Mouse (Mus musculus): ENCODE data around the gene Rabgap1l. TPM values are rescaled to one million over a fixed set of nuclear protein-coding genes. Genes with fewer than 3 reads are reported as not detected.

Gene Rabgap1l
- total and polyA plus RNA-seq, 3 experiments: 12.9 to 325 (median 302) TPM

GRCm38 (mm10) chr1:160785681-160786225 is 7.3 kb downstream of the Rabgap1l start:
- Histone ChIP-seq H3K4me3 (ENCODE audit: low read depth, low read length) (no peak overlapping the region), H3K27me3 (ENCODE audit: insufficient read depth, low read length) (no peaks in the 10 kb centered on the region), H3K36me3 (replicated peaks) (peaks cover 17% of the 10 kb centered on the region), H3K9me3 (replicated peaks) (no peaks in the 10 kb centered on the region), H3K4me1 (ENCODE audit: insufficient read depth, low read depth, low read length) (peaks cover 56% of the 10 kb centered on the region)
- TF ChIP-seq GATA1 (IDR thresholded peaks at IDR 0.05; ENCODE audit: borderline replicate concordance, low read length) (no peak), TAL1 (conservative IDR thresholded peaks at IDR 0.05; ENCODE audit: low read depth, low read length) (no peak), POLR2AphosphoS5 (IDR thresholded peaks at IDR 0.05; ENCODE audit: insufficient replicate concordance, low read depth, low read length) (no peak), GATA2 (IDR thresholded peaks at IDR 0.05; ENCODE audit: borderline replicate concordance, low read depth, low read length) (no peak), CTCF (IDR thresholded peaks at IDR 0.05; ENCODE audit: low read depth, low read length) (no peak)
- DNase-seq (ENCODE audit: low spot score) (no peak), ATAC-seq (ENCODE audit: extremely low read depth, insufficient number of reproducible peaks, low FRiP score, poor library complexity, severe bottlenecking) (no peak)

DNA sequence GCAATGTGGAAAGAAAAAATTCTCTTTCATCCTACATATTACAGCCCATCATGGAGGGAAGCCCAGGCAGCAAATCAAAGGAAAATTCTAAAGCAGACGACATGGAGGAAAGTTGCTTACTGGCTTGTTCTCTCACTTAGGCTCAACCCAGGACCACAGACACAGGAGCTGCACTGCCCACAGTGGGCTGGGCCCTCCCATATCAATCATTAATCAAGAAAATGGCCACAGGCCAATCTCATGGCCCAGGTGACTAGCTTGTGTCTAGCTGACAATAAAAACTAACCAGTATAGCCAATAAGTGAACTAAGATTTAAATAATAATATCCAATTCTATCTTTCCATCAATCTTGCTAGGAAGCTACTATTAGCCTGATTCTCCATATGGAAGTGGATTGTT is 8.9 kb downstream of the Rabgap1l start:
- H3K36me3 ChIP-seq (replicated peaks): peaks cover 20% of the 10 kb centered on the region
- TF ChIP-seq POLR2AphosphoS5 (IDR thresholded peaks at IDR 0.05; ENCODE audit: insufficient replicate concordance, low read depth, low read length) (no peak), GATA2 (IDR thresholded peaks at IDR 0.05; ENCODE audit: borderline replicate concordance, low read depth, low read length) (no peak), CTCF (IDR thresholded peaks at IDR 0.05; ENCODE audit: low read depth, low read length) (no peak), TAL1 (conservative IDR thresholded peaks at IDR 0.05; ENCODE audit: low read depth, low read length) (no peak), GATA1 (IDR thresholded peaks at IDR 0.05; ENCODE audit: borderline replicate concordance, low read length) (no peak)
- H3K27me3 ChIP-seq (ENCODE audit: insufficient read depth, low read length): no peaks in the 10 kb centered on the region
- ATAC-seq (ENCODE audit: extremely low read depth, insufficient number of reproducible peaks, low FRiP score, poor library complexity, severe bottlenecking) (no peak), DNase-seq (ENCODE audit: low spot score) (no peak)
- H3K4me1 ChIP-seq (ENCODE audit: insufficient read depth, low read depth, low read length): peaks cover 55% of the 10 kb centered on the region
- H3K9me3 ChIP-seq (replicated peaks): no peaks in the 10 kb centered on the region
- no peak overlapping the region for H3K4me3 ChIP-seq (ENCODE audit: low read depth, low read length)

DNA sequence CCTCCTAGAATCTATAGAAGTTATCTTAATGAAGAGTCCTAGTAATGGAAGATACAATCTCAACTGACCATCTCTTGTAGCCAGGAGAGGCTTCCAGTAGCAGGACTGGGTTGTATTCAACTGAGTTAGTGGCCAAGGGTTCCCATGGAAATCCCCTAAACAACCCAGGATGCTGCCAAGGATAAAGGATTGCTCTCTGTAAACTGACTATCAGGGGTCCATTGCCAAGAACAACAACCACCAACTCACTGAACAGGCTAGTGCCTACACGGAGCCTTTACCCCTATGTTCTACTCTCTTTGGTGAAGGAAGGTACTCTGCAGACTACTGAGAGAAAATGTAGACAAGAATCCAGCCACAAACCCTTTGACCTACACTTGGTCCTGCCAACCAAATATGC is 18.8 kb downstream of the Rabgap1l start:
- ATAC-seq (ENCODE audit: extremely low read depth, insufficient number of reproducible peaks, low FRiP score, poor library complexity, severe bottlenecking): no peak
- Histone ChIP-seq H3K4me1 (ENCODE audit: insufficient read depth, low read depth, low read length) (peaks cover 8% of the 10 kb centered on the region; the same call in 1 of the 2 replicates), H3K4me3 (ENCODE audit: low read depth, low read length) (no peak overlapping the region), H3K27me3 (ENCODE audit: insufficient read depth, low read length) (no peaks in the 10 kb centered on the region), H3K36me3 (replicated peaks) (peaks cover 21% of the 10 kb centered on the region), H3K9me3 (replicated peaks) (no peaks in the 10 kb centered on the region)
- TF ChIP-seq GATA2 (IDR thresholded peaks at IDR 0.05; ENCODE audit: borderline replicate concordance, low read depth, low read length) (no peak), TAL1 (conservative IDR thresholded peaks at IDR 0.05; ENCODE audit: low read depth, low read length) (no peak), GATA1 (IDR thresholded peaks at IDR 0.05; ENCODE audit: borderline replicate concordance, low read length) (no peak), POLR2AphosphoS5 (IDR thresholded peaks at IDR 0.05; ENCODE audit: insufficient replicate concordance, low read depth, low read length) (no peak), CTCF (IDR thresholded peaks at IDR 0.05; ENCODE audit: low read depth, low read length) (no peak)
- DNase-seq (ENCODE audit: low spot score): no peak

DNA sequence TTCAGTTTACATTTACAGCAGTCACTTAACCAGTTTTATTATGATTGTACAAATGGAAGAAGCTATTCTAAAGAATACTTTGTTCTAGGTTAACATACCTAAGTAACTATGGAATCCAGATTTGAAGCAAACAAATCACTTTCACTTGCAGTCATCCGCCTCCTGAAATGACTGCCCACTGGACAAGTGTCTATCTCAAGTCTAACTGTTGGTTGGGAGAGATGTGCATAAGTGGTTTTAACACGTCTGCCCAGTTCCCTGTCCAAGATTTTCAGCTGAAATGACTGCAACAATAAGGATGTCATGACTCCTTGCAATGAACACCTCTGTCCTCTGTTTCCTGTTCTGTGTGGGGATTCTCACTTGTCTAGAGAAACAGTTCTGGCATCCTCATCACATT is 27.4 kb downstream of the Rabgap1l start:
- TF ChIP-seq GATA1 (IDR thresholded peaks at IDR 0.05; ENCODE audit: borderline replicate concordance, low read length): no peak
- TF ChIP-seq TAL1 (conservative IDR thresholded peaks at IDR 0.05; ENCODE audit: low read depth, low read length): no peak
- H3K36me3 ChIP-seq (replicated peaks): peaks cover 14% of the 10 kb centered on the region
- ATAC-seq (ENCODE audit: extremely low read depth, insufficient number of reproducible peaks, low FRiP score, poor library complexity, severe bottlenecking) (no peak), DNase-seq (ENCODE audit: low spot score) (no peak)
- H3K4me1 ChIP-seq (ENCODE audit: insufficient read depth, low read depth, low read length): peaks cover 18% of the 10 kb centered on the region
- H3K27me3 ChIP-seq (ENCODE audit: insufficient read depth, low read length): no peaks in the 10 kb centered on the region
- no peaks in the 10 kb centered on the region for H3K9me3 ChIP-seq (replicated peaks)
- no peak overlapping the region for H3K4me3 ChIP-seq (ENCODE audit: low read depth, low read length)

GRCm38 (mm10) chr1:160758243-160758642 is 34.8 kb downstream of the Rabgap1l start:
- H3K4me3 ChIP-seq (ENCODE audit: low read depth, low read length): no peak overlapping the region
- ATAC-seq (ENCODE audit: extremely low read depth, insufficient number of reproducible peaks, low FRiP score, poor library complexity, severe bottlenecking) (peak; percentile 15; the same call in 1 of the 2 replicates), DNase-seq (ENCODE audit: low spot score) (peak; percentile 7)
- peaks cover 14% of the 10 kb centered on the region for H3K36me3 ChIP-seq (replicated peaks)
- no peaks in the 10 kb centered on the region for H3K9me3 ChIP-seq (replicated peaks)
- H3K4me1 ChIP-seq (ENCODE audit: insufficient read depth, low read depth, low read length): peaks cover 17% of the 10 kb centered on the region
- TF ChIP-seq TAL1 (conservative IDR thresholded peaks at IDR 0.05; ENCODE audit: low read depth, low read length) (no peak), POLR2AphosphoS5 (IDR thresholded peaks at IDR 0.05; ENCODE audit: insufficient replicate concordance, low read depth, low read length) (no peak), GATA1 (IDR thresholded peaks at IDR 0.05; ENCODE audit: borderline replicate concordance, low read length) (no peak), GATA2 (IDR thresholded peaks at IDR 0.05; ENCODE audit: borderline replicate concordance, low read depth, low read length) (no peak), CTCF (IDR thresholded peaks at IDR 0.05; ENCODE audit: low read depth, low read length) (peak; percentile 66)
- H3K27me3 ChIP-seq (ENCODE audit: insufficient read depth, low read length): no peaks in the 10 kb centered on the region

GRCm38 (mm10) chr1:160755359-160755758 is 37.7 kb downstream of the Rabgap1l start:
- Histone ChIP-seq H3K36me3 (replicated peaks) (peaks cover 32% of the 10 kb centered on the region), H3K4me1 (ENCODE audit: insufficient read depth, low read depth, low read length) (peaks cover 29% of the 10 kb centered on the region), H3K4me3 (ENCODE audit: low read depth, low read length) (no peak overlapping the region), H3K9me3 (replicated peaks) (no peaks in the 10 kb centered on the region), H3K27me3 (ENCODE audit: insufficient read depth, low read length) (no peaks in the 10 kb centered on the region)
- DNase-seq (ENCODE audit: low spot score) (no peak), ATAC-seq (ENCODE audit: extremely low read depth, insufficient number of reproducible peaks, low FRiP score, poor library complexity, severe bottlenecking) (no peak)
- no peak for TF ChIP-seq CTCF (IDR thresholded peaks at IDR 0.05; ENCODE audit: low read depth, low read length)
- TF ChIP-seq GATA1 (IDR thresholded peaks at IDR 0.05; ENCODE audit: borderline replicate concordance, low read length): no peak
- TF ChIP-seq POLR2AphosphoS5 (IDR thresholded peaks at IDR 0.05; ENCODE audit: insufficient replicate concordance, low read depth, low read length): no peak
- no peak for TF ChIP-seq GATA2 (IDR thresholded peaks at IDR 0.05; ENCODE audit: borderline replicate concordance, low read depth, low read length)
- no peak for TF ChIP-seq TAL1 (conservative IDR thresholded peaks at IDR 0.05; ENCODE audit: low read depth, low read length)

Measured in G1E (cell line).